Mouse (Mus musculus): Measurements from ENCODE around the gene Lrrc4c.

Lrrc4c gene

DNA sequence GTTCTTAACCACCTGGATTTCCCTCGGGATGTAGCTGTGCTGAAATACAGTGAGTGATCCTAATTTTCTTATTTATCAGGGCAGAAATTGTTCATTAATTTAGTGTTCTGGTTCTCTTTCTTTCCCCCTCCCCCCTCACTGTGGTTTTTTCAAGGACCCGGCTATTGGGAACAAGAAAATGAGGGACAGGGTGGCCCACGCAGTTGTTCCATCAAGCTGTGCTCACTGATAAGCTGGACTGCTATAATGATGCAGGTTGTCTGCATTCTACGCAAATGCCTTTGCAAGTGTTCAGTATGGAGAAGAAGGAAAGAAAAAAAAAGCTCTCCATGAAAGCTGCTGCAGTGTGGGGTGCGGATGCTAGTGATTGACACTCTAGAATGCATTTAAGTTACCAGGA is 1150.4 kb downstream of the Lrrc4c start:
- no peak for DNase-seq (ENCODE audit: low read depth, low spot score)

DNA sequence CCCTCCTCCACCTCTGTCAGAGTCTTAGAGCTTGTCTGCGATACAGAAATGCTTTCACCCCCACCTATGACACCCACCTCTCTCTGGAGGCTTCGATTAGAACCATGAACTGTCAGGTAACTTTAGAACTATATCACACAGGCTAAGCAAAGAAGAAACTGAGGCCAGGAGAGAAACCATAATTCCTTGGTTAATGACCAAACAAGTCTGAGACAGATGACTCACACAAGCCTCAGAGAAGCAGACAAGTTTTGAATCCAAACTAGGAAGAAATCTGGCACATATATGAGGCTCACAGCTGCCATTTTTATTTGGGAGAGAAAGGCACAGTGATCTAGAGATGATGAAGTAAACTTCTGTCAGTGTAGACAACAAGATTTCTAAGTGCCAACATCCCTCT is 1151.4 kb downstream of the Lrrc4c start:
- no peak for DNase-seq (ENCODE audit: low read depth, low spot score)

DNA sequence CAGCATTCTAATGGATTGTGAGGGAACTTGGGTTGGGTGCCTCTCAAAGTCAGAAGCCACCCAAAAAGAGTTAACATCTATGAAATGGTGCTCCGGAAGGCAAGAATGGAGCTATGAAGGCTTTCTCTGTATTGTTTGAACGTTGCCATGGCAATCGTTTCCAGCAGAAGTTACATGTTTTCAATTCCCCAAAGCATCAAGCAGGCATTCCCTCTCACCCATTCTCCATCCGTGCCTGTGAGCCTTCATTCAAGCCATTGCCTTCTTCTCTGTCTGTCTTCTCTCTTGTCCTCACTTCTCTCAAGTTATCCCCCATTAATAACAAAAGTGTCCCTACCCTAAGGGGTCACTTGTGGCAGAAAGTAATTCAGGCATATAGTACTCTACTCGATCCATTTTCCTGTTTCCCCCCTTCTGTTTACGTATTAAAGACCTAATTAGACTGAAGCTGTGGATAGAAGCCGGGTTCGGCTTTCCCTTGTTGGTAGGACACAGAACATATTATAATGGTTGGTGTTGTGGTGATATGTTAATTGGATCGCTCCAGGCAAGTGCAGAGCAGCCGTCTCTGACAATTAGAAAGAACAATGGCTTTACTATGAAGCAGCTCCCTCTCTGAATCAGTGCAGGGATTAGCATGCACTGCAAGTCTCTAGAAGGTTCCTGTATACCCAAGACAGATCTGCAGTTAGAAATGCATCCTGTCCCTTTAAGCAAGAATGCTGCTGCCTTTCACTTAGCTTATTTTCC is 1160.4 kb downstream of the Lrrc4c start:
- peak; percentile 21 for DNase-seq (ENCODE audit: low read depth, low spot score)

DNA sequence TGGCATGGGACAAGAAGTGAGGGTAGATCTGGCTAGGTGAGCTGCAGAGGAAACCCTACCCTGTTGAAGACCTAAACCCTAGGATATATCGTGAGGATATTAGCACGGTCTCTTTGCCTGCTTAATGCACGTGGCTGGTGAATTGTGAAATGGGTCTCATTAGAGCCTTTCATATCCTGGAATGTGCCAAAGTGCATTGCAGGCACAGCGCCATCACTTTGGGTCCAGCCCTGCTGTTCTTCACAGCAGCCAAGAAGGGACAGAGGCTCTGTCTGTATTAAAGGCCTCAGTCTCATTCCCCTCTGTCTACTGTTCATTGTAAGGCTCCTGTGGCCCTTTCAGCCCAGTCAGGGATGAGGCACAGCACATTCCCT is 1160.9 kb downstream of the Lrrc4c start:
- no peak for DNase-seq (ENCODE audit: low read depth, low spot score)

DNA sequence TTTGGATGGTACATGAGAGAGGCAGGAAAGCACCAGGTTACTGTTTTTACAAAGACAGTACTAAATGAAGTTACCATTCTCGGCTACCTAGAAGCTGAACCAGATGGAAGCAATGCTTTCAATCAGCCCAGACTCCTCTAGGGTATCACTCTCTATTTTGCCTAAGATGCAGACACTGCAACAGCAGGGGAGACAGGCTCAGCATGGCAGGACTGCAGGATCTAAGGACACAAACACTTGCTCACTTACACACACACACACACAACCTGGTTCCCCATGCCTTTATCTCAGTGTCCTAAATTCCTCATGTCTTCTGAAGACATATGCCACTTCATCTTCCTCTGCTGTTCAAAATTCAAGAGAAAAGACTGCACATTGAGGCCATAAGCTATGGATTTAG is 1167.0 kb downstream of the Lrrc4c start:
- no peak for DNase-seq (ENCODE audit: low read depth, low spot score)

DNA sequence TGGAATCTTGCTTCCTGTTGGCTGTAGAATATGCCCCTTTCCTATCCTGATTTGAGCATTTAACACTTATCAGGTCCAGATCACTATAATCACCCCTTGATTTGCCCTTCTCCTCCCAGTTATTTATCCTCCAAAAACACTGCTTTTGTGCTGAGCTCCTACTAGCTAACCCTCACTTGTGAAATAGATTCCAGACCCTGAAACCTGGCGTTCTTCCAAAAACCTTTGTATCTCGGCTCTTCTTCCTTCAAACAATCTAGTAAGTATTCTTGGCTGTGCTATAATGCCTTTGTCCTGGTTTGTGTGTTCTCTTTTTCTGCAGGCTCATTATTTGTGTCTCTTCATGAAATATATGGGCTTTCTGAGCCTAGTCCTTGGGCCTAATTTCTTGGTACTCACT is 1167.6 kb downstream of the Lrrc4c start:
- no peak for DNase-seq (ENCODE audit: low read depth, low spot score)

DNA sequence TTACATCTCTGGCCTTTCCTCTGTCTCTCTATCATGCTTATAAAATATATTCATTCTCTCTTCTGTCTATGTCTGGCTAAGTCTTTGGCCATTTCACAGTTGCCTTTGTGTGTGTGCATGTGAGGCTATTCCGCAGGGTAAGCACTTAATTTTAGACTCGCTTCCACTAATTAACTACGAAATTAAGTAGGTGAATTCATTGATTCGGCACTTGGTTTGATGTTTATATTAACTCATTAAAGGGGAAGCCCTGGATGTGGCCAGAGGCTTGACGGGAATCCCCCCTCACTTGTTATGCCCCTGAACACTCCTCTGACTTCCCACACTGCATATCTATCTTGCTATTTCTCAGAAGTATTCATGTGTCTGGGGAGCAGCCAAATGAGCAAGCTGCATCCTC is 1169.6 kb downstream of the Lrrc4c start:
- DNase-seq (ENCODE audit: low read depth, low spot score), result no peak

DNA sequence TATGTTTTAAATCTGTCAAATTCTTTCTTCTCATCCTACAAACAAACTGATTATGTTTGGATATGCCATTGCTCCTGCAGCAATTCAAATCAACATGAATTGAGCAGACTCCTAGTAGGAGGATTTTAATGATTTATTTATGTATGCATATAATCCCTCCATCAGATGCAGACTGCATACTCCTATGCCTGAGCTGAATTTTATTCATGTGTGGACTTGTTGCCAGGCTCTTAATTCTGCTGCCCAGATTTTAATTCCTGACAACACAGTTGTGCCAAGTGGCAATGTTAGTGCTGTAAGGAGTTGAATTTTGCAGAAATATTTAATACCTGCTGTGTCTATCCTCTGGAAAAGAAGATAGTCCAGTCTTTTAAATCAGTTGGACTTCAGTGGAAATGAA is 1179.1 kb downstream of the Lrrc4c start:
- no peak for DNase-seq (ENCODE audit: low read depth, low spot score)

DNA sequence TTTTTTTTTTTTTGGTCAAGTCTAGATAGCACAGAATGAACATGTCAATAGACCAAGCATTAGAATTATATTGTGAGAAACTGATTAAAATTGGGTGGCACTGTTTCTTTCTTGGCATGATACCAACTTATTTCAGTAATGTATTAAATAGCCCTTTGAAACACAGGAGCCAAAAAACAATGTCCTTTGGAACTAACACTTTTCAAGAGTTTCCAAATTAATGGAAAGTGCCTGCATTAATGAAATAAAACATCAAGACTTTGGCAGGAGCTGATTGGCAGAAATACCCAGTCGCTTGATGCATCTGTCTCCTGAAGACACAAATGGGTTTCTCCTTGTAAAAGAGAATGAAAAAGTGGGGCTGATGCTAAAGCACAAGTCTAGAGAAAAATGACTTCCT is 1184.5 kb downstream of the Lrrc4c start:
- DNase-seq (ENCODE audit: low read depth, low spot score), result no peak

DNA sequence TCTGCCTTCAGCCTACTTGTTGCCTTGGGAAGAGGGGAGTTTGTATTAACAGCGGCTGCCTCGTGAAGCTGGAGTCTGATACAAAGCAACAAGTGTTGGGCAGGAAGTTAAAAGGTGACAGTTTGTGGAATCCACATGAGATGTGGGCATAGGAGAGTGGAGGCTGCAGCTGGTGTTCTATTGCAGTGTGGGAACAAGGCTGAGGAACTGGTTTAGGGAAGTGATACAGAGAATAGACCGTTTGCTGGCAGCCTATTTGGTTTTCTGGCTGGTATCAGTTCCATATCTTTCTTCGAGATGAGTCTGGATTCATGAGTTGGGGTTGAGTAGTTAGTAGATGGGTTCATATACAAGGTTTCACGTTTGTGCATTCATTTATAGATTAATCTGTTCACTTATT is 1186.9 kb downstream of the Lrrc4c start:
- DNase-seq (ENCODE audit: low read depth, low spot score), result no peak

DNA sequence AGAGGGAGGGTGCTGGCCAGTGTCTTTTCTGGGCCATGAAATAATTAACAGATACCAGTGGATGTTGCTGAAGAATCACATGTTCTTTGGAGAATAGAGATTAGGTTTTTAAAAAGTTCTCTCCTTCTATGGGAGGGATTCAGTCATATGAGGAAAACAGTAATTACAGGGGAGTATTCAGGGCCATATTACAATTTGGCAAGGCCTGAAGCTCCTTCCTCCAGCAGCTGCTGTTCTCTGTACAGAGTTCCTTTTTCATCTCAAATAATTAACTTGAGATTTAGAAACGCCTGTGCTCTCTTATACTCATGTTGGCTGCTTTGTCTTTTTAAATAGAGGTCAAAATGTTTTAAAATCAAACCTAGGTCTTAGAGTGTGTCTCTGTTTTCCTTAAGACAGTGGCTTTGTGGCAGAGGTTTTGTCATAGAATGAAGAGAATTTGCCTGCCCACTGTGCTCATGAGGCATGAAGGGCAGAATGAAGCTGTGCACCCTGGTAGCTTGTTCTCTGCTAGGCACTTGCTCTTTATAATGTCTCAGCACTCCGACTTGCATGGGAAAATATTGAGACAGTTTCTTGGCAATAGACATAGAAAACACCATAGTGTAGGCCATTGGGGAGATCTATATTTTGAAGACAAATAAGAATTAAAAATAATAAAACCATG is 1206.4 kb downstream of the Lrrc4c start:
- no peak for DNase-seq (ENCODE audit: low read depth, low spot score)

DNA sequence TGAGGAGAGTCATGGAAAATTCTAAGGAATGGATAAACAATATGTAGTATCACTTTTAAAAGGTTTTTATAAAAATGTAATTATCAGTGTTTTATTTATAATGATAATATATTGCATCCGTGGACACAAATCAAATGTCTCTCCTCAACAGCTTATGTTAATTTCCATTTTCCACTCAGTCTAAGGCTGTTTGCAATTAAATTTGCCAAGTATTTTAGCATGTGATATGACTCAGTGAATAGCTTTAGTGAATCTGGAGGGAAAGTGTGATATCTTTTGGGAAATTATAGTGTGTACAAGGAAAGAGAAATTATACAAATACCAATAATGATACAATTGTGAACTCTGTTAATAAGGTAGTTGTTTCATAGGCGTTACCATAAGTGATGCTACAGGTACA is 1207.1 kb downstream of the Lrrc4c start:
- no peak for DNase-seq (ENCODE audit: low read depth, low spot score)

DNA sequence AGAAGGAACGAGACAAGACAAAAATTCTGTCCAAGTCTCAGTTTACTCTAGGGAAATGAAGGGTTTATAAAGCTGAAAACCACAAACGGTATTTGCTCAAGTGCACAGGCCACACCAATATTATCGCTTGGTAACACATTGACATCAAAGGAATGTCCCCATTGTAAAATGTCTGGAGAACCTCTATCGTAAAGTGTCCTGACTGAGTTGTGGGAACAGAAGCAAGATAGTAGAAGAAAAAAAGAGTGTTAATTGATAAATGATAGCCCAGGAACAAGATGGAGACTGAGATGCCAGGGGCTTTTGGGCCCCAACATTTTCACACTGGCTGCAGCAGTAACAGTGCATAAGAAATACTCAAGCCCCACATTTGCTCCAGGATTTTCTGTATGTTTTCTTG is 1212.7 kb downstream of the Lrrc4c start:
- no peak for DNase-seq (ENCODE audit: low read depth, low spot score)

DNA sequence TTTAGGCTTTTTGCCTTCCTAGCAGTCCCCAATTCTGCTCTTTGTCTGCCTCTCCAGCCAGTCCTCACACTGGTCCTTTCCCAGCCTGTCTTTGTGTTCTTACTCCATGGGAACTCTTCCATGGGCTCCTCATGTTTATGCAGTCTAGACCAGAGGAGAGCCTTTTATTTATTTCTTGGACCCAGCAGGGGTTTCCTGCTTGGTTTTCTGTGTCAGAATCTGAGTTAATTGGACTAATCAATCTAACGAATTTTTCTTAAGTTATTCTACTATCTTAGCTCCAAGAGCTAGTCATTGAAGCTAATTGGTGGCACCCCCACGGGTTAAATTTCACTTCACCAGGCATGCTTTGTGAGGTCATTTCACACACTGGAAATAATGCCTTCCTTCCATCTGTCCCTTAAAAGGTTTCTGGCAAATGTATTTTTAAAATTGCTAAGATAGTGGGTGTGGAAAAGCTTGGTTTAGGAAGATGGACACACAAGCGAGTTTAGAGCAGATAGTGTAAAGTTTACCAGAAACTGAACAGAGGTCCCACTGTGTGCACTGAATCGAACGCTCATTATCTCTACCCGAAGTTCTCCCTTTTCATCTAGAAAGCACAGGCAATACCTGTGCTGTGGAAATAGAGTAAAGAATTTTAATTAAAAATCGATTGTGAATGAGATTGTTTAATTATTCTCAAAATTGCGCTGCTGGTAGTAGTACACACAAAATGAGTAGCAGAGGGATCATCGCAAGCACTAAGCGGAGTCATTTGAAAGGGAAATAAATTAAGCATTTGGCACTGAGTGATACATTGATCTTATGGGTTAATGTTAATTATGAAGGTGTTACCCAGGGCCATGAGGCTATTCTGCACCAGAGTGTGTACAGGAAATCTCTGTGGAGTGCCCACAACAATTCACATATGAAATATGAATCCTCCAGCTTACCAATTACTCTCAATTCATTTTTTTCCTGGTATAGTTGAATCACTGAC is 1226.0 kb downstream of the Lrrc4c start:
- DNase-seq (ENCODE audit: low read depth, low spot score), result peak; percentile 12

DNA sequence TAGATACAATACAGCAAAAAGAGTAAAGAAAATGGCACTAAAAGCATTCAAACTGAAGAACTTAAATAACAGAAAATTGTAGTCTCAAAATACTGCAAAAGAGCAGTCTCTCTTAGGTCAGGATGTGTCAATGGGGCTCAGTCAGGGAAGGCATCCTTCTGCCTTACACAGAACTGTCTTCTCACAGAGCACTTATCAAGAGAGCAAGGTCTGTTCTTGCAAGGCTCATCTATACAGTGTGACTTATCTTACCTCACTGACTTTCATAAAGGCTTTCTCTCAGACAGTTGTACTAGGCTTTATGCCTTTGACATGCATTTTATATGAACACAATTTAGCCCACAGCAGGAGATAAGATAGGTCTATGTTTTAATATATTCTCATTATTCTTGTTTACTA is 1226.7 kb downstream of the Lrrc4c start:
- no peak for DNase-seq (ENCODE audit: low read depth, low spot score)

DNA sequence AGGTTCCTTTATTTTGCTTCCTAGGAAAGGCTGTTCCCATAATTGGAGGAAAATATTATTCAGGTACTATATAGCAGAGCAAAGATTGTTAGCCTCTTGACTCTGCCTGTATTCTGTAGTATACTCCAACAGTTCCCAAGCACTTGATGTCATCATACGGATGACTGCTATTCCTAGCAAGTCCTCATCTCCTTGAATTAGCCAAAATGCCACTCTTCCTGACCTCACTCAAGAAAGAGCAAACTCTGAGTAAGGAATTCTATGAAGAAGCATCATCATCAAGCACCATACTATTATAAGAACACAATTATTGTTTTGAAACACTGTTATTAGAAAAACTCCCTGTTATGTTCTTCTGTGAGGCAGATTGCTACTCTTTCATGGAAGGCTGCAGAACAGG is 1228.0 kb downstream of the Lrrc4c start:
- no peak for DNase-seq (ENCODE audit: low read depth, low spot score)

DNA sequence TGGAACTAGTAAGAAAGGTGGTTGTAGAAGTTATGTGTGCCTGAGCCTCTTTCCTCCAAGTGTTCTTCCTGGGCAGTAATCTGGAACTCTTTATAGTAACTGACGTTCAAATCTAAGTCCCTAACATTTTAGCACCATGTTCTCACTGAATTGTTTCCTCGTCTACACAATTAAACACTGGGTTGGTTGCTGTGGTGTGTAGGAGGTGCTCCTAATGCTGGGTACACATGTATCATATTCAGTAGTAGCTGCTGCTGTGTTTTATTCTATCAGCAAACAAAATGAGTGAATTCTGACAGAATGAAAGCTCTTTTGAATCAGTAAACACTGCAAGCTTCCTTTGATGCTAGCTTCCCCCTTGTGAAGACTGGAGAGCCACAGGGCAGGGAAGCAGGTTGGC is 1246.5 kb downstream of the Lrrc4c start:
- DNase-seq (ENCODE audit: low read depth, low spot score), result no peak

DNA sequence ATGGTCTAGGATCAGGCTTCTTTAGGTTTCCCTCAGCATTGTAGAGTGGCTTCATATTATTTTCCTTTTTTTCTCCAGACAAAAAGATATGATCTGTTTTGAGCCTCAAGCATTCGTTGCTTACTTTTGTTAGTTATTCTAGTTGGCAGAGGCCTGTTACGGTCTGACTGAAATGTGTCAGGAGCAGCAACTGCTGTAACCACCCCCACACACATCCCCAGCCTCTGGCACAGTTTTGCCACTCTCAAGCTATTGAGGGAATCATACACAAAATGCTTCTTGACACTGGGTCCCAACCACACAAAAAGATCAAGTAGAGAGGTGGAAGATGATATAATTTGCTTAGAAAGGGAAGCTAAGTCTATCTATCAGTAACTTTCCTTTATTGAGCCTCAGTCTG is 1251.0 kb downstream of the Lrrc4c start:
- no peak for DNase-seq (ENCODE audit: low read depth, low spot score)

DNA sequence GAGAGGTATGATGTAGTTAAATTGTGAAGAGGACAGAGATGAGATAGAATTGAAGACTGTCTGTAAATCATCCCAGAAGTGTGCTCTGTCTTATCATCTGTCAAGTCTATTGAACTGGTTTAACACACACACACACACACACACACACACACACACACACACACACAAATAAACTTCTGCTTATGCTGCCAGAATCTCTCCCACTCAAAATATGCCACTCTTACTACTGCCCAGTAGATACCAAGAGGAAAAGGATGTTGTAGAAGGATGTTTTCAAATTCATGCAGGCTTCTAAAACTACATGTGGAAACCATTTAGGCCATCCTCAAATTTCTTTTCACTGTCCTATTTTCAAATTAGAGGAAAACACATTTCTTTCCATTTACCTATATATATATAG is 1257.0 kb downstream of the Lrrc4c start:
- no peak for DNase-seq (ENCODE audit: low read depth, low spot score)

DNA sequence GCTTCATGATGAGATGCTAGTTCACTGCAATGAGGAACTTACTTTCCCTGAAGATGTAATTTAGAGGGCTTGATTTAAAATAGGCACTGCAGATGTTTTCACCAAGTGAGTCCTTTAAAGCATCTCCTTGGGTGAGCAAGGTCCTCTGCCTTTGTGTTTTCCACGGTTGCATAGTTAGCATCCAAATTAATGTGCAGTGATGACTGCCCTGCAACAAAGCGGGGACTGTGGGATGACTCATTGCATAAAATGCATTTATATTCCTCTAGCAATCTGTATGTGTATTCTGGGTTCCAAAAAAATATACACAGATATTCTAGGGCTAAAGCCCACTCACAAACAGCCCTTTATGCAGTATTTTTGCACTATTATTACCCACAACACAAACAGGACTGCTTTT is 1263.2 kb downstream of the Lrrc4c start:
- no peak for DNase-seq (ENCODE audit: low read depth, low spot score)

DNA sequence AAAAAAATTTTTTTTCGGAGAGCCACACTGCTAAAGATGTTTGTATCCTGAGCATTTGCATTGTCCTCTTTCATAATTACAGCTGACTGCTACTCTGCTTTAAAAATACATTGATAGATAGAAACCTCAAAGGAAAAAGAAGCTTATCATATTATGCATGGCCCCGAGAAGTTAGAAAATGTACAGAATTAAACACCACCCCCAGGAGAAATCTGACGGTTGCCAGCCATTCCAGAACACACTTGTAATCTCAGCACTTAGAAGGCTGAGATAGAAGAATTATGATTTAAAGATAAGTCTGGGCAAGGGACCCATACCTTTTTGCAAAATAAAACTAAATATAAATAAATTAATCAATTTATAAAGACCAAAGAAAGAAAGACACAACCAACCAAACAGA is 1268.4 kb downstream of the Lrrc4c start:
- no peak for DNase-seq (ENCODE audit: low read depth, low spot score)

DNA sequence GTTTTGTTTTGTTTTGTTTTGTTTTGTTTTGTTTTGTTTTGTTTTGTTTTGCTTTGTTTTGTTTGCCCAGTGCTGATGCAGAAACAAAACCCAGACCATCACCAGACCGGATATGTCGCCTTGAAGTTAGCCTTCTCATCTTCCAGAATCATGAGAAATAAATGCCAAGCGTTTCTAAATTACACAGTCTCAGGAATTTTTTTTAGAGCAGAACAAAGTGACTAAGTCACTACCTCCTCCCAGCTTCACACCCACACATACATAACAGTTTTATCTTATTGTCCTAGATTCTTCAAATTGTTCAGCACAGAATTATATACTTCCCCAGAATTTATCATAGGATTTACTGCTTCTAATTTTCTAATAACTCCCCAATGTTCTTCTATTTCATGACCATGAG is 1272.6 kb downstream of the Lrrc4c start:
- no peak for DNase-seq (ENCODE audit: low read depth, low spot score)

Data from mesoderm, embryonic 11.5 days (tissue).